Mouse (Mus musculus) megakaryocyte, embryonic 14.5 days (primary cell): ENCODE data around the gene Mrpl49.

Experiments
- FLI1 ChIP-seq: IDR thresholded peaks from 2 replicates; pipeline ENCODE4 v1.6.1; 2012; ENCODE audit warnings: low read length, inconsistent platforms, mixed read lengths
- GATA1 ChIP-seq: IDR thresholded peaks from 3 replicates; pipeline ENCODE4 v1.6.1; 2012; ENCODE audit warnings: mixed read lengths, low read length, inconsistent platforms, borderline replicate concordance

DNA sequence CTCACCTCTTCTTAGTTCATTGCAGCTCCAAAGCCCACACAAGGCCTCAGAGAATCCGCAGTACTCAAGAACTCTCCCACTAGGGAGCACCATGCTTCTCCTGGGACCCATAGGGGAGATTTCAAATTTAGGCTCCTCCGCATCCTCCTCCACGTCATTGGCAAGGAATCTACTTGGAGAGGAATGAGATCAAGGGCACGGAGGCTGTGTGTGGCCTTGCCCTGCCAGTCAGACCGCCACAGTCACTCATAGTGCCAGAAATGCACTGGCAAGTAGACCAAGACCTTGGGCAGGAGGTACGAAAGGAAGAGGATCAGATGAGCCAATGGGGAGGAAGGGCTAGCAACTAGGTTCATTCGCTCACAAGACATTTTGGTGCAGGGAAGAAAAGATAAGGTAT lies 33.7 kb downstream of the Mrpl49 start:
- TF ChIP-seq FLI1 (no peak), GATA1 (no peak)
